Mouse (Mus musculus): Measurements from ENCODE around the gene AA792892. TPM values are rescaled to one million over a fixed set of nuclear protein-coding genes. Genes with fewer than 3 reads are reported as not detected.
"Not testable (repeated sequence)": the region's sequence is repeated elsewhere in the genome, so short reads cannot be mapped to it uniquely, and the experiment has no call there.

Gene AA792892
- polyA plus RNA-seq (2014; fragmentation: Nextera tagmentation; extraction: Ambion mirVana) = not detected in 2 replicates

- H3K36me3 ChIP-seq (ENCODE audit: control insufficient read depth, insufficient read depth, low read length); H3K27me3 ChIP-seq (replicated peaks; ENCODE audit: control insufficient read depth, insufficient read depth, low read length); H3K4me2 ChIP-seq (ENCODE audit: low read depth, low read length); H3K27ac ChIP-seq (replicated peaks; ENCODE audit: low read depth, low read length); H3K9ac ChIP-seq (ENCODE audit: low read depth, low read length); H3K4me1 ChIP-seq (ENCODE audit: control insufficient read depth, insufficient read depth, low read length); ATAC-seq (ENCODE audit: low read depth); H3K4me3 ChIP-seq (ENCODE audit: low read depth, low read length); H3K9me3 ChIP-seq (ENCODE audit: control insufficient read depth, low read length); DNase-seq (ENCODE audit: low spot score): not testable (repeated sequence)
- no CpG with 5 or more reads among the region's 2 CpGs for WGBS
Observed at GRCm38 (mm10) chr5:94339449-94339848, at the start of gene AA792892. AA792892 (plus strand) TSS chr5:94339749.

- H3K36me3 ChIP-seq (ENCODE audit: control insufficient read depth, insufficient read depth, low read length); H3K27me3 ChIP-seq (replicated peaks; ENCODE audit: control insufficient read depth, insufficient read depth, low read length); H3K4me2 ChIP-seq (ENCODE audit: low read depth, low read length); DNase-seq (ENCODE audit: low spot score); H3K9me3 ChIP-seq (ENCODE audit: control insufficient read depth, low read length); H3K4me1 ChIP-seq (ENCODE audit: control insufficient read depth, insufficient read depth, low read length); ATAC-seq (ENCODE audit: low read depth); H3K9ac ChIP-seq (ENCODE audit: low read depth, low read length); H3K4me3 ChIP-seq (ENCODE audit: low read depth, low read length); H3K27ac ChIP-seq (replicated peaks; ENCODE audit: low read depth, low read length): not testable (repeated sequence)
- WGBS = 82% methylated on average over 1 of the region's 1 CpGs
Observed at GRCm38 (mm10) chr5:94306696-94307095, 32.9 kb upstream of the AA792892 start, which contains the start of gene A430089I19Rik. A430089I19Rik (minus strand) TSS chr5:94306796.

- not testable (repeated sequence) for H3K36me3 ChIP-seq (ENCODE audit: control insufficient read depth, insufficient read depth, low read length); H3K4me2 ChIP-seq (ENCODE audit: low read depth, low read length); H3K27me3 ChIP-seq (replicated peaks; ENCODE audit: control insufficient read depth, insufficient read depth, low read length); ATAC-seq (ENCODE audit: low read depth); H3K9ac ChIP-seq (ENCODE audit: low read depth, low read length); H3K27ac ChIP-seq (replicated peaks; ENCODE audit: low read depth, low read length); H3K4me3 ChIP-seq (ENCODE audit: low read depth, low read length); DNase-seq (ENCODE audit: low spot score); H3K9me3 ChIP-seq (ENCODE audit: control insufficient read depth, low read length); H3K4me1 ChIP-seq (ENCODE audit: control insufficient read depth, insufficient read depth, low read length)
- WGBS = no CpG with 5 or more reads among the region's 2 CpGs
Observed at GRCm38 (mm10) chr5:94314135-94314534, 25.4 kb upstream of the AA792892 start, which contains the start of gene Gm6502. Gm6502 (plus strand) TSS chr5:94314435.

Other genes starting within 250 kb of the AA792892 start
- not detected in 2 replicates for gene Gm3106, start 121.7 kb upstream of the AA792892 start, polyA plus RNA-seq (2014; fragmentation: Nextera tagmentation; extraction: Ambion mirVana)
- gene A430089I19Rik, start 33.0 kb upstream of the AA792892 start, polyA plus RNA-seq (2014; fragmentation: Nextera tagmentation; extraction: Ambion mirVana) = not detected in 2 replicates
- gene Gm6502, start 25.3 kb upstream of the AA792892 start, polyA plus RNA-seq (2014; fragmentation: Nextera tagmentation; extraction: Ambion mirVana) = not detected in 2 replicates
- not detected in 2 replicates for gene Gm7682, start 106.0 kb downstream of the AA792892 start, polyA plus RNA-seq (2014; fragmentation: Nextera tagmentation; extraction: Ambion mirVana)
- gene Gm3139, start 186.5 kb downstream of the AA792892 start, polyA plus RNA-seq (2014; fragmentation: Nextera tagmentation; extraction: Ambion mirVana) = not detected in 2 replicates